Mouse (Mus musculus) lung, postnatal 0 days (tissue): ENCODE data around the gene Taf1. TPM values are rescaled to one million over a fixed set of nuclear protein-coding genes. Genes with fewer than 3 reads are reported as not detected.
"Not testable (repeated sequence)": the region's sequence is repeated elsewhere in the genome, so short reads cannot be mapped to it uniquely, and the experiment has no call there.

ENCODE experiments used
- ATAC-seq: fragments of 200-750 bp; cut with Nextera tagmentation; 2 replicates; pipeline ENCODE4 v1.8.0; 2017; ENCODE audit warnings: moderate library complexity
- DNase-seq: peaks from one replicate; pipeline ENCODE4 v3.0.0-alpha.2; 2016; ENCODE audit warnings: low spot score
- H3K27ac ChIP-seq: fragments of 300-500 bp; sonication (generic); 2 replicates; pipeline ENCODE4 v1.5.1; 2014; ENCODE audit warnings: antibody characterized with exemption, mild to moderate bottlenecking, low read length, mixed read lengths
- H3K27me3 ChIP-seq: fragments of 300-500 bp; sonication (generic); replicated peaks from 2 replicates; pipeline ENCODE4 v1.6.1; 2014; ENCODE audit warnings: low read length, mixed read lengths; ENCODE audit not compliant: insufficient read depth
- H3K36me3 ChIP-seq: fragments of 300-500 bp; sonication (generic); 2 replicates; pipeline ENCODE4 v1.6.1; 2014; ENCODE audit warnings: low read length, mixed read lengths; ENCODE audit not compliant: insufficient read depth
- H3K4me1 ChIP-seq: fragments of 300-500 bp; sonication (generic); 2 replicates; pipeline ENCODE4 v1.6.1; 2014; ENCODE audit warnings: antibody characterized with exemption, low read depth, low read length, mixed read lengths; ENCODE audit not compliant: insufficient read depth
- H3K4me2 ChIP-seq: fragments of 300-500 bp; sonication (generic); replicated peaks from 2 replicates; pipeline ENCODE4 v1.6.1; 2014; ENCODE audit warnings: low read depth, mild to moderate bottlenecking, low read length, moderate library complexity, mixed read lengths
- H3K4me3 ChIP-seq: fragments of 300-500 bp; sonication (generic); 2 replicates; pipeline ENCODE4 v1.5.1; 2014; ENCODE audit warnings: low read depth, low read length
- H3K9ac ChIP-seq: fragments of 300-500 bp; sonication (generic); replicated peaks from 2 replicates; pipeline ENCODE4 v1.6.1; 2014; ENCODE audit warnings: low read depth, mild to moderate bottlenecking
- H3K9me3 ChIP-seq: fragments of 300-500 bp; sonication (generic); 2 replicates; pipeline ENCODE4 v1.6.1; 2016; ENCODE audit warnings: low read length, mixed read lengths
- CTCF ChIP-seq: IDR thresholded peaks from 2 replicates; pipeline ENCODE4 v1.5.1; 2016; ENCODE audit warnings: antibody characterized with exemption, mild to moderate bottlenecking
- EP300 ChIP-seq: IDR thresholded peaks from 2 replicates; pipeline ENCODE4 v1.6.1; 2016; ENCODE audit warnings: antibody characterized with exemption, mild to moderate bottlenecking, control low read depth
- WGBS: fragments of 180-500 bp; shearing (Covaris S2); extraction: QIAGEN DNeasy Blood & Tissue Kit; methylation state at CpG from one replicate; pipeline ENCODE4 v1.1.7; 2014; 5-methylcytosine and 5-hydroxymethylcytosine counted together
- polyA plus RNA-seq: library from polyadenylated mRNA; unstranded; fragments of >200 nt; fragmentation: Nextera tagmentation; extraction: Ambion mirVana; gene quantifications from 2 replicates; pipeline ENCODE4 v1.2.1, GENCODE M21; 2015

Taf1 gene
- polyA plus RNA-seq = 4.0 and 5.6 TPM in 2 replicates

DNA sequence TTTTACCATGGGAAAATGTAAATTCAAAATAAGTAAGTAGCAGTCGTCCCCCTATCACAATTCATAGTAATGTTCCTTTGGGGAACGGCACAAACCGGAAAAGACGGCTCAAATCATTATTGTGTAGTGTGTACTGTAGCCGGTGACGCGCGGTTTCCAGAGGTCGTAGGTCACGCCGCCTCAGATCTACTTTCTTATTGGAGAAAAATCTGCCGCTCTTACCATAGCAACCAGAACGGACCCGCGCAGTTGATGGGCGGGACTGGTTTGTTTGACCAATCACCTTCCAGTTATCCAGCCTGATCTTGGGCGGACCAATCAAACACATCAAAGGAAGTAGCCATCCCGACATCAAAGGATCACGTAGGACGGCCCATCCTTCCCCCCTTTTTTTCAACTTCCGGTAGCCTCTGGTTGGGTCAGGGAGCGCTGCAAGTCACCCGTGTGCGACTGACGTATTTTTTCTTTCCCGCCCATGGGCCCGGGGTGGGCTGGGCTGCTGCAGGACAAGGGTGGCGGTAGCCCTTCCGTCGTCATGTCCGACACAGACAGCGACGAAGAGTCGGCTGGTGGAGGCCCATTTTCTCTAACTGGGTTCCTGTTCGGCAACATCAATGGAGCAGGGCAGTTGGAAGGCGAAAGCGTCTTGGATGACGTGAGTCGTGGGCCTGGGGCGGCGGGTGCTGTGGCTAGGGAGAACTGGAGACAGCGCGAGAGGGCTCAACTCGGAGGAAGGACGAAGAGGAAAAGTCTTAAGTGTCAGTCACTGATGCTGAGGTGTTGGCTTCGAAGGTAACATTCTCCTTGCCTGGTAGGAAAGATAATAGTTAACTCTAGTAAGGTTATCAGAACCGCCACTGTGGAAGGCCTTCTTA, at the start of gene Taf1:
Gene Taf1, plus strand, starts transcription at position 388 of the 875 bp plus-strand sequence.
- Histone ChIP-seq H3K4me2 (peak within 1 kb of the TSS; percentile 56), H3K9ac (peak within 1 kb of the TSS; percentile 54), H3K4me3 (peak within 1 kb of the TSS; percentile 52), H3K9me3 (no peaks in the 10 kb centered on the region), H3K4me1 (no peaks in the 10 kb centered on the region), H3K27me3 (no peaks in the 10 kb centered on the region), H3K27ac (peak within 1 kb of the TSS; percentile 61), H3K36me3 (no peaks in the 10 kb centered on the region)
- ATAC-seq (peak; percentile 98), DNase-seq (peak; percentile 96)
- no peak for TF ChIP-seq EP300
- no peak for TF ChIP-seq CTCF
- WGBS = 15% methylated on average over 47 of the region's 47 CpGs

DNA sequence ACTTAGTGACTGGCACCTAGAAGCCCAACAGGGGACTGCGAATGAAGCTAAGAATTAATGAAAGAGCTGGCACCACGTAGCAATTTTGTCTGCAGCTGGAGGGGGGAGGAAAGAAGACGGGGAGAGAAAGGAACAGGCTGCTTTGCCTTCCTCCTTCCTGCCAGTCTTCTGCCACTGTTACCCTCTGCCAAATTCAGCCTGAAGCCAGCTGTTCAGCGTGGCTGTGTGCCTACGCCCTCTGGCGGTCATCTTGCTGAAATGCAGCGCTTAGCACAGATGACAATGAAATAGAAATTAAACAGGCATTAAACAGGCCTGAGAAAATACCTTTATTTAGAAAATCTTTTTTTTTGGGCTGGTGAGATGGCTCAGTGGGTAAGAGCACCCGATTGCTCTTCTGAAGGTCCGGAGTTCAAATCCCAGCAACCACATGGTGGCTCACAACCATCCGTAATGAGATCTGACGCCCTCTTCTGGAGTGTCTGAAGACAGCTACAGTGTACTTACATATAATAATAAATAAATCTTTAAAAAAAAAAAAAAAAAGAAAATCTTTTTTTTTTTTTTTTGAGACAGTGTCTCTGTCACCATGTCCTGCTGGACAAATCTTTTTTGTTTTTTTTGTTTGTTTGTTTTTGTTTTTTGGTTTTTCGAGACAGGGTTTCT, 45.9 kb upstream of the Taf1 start:
- not testable (repeated sequence) for H3K27ac ChIP-seq, H3K27me3 ChIP-seq, H3K9ac ChIP-seq, H3K4me3 ChIP-seq, H3K36me3 ChIP-seq, H3K4me1 ChIP-seq, H3K4me2 ChIP-seq, H3K9me3 ChIP-seq
- ATAC-seq = peak; percentile 43; the same call in 1 of the 2 replicates
- 23% methylated on average over 10 of the region's 12 CpGs for WGBS
- peak; percentile 71 for DNase-seq
- TF ChIP-seq CTCF = peak; percentile 85

DNA sequence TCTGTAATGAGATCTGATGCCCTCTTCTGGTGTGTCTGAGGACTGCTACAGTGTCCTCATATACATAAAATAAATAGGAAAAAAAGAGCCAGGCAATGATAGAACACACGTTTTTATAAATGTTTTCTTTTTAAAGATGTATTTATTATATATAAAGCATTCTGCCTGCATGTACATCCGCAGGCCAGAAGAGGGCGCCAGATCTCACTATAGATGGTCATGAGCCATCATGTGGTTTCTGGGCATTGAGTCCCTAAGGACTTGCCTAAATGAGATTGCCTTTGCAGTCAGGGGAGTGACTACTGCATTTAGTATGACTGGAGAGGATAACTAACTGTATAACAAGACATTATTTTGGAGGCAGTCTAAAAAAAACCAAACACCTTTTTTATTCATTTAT, 27.9 kb upstream of the Taf1 start:
- no peak overlapping the region for H3K4me3 ChIP-seq
- TF ChIP-seq EP300 (no peak), CTCF (peak; percentile 63)
- no peak overlapping the region for H3K9ac ChIP-seq
- no peak for ATAC-seq
- H3K9me3 ChIP-seq = no peaks in the 10 kb centered on the region
- no peaks in the 10 kb centered on the region for H3K4me1 ChIP-seq
- peak; percentile 30 for DNase-seq
- no peak overlapping the region for H3K27ac ChIP-seq
- 9% methylated on average over 3 of the region's 3 CpGs for WGBS
- H3K27me3 ChIP-seq = no peaks in the 10 kb centered on the region
- no peak overlapping the region for H3K4me2 ChIP-seq
- H3K36me3 ChIP-seq = no peaks in the 10 kb centered on the region

DNA sequence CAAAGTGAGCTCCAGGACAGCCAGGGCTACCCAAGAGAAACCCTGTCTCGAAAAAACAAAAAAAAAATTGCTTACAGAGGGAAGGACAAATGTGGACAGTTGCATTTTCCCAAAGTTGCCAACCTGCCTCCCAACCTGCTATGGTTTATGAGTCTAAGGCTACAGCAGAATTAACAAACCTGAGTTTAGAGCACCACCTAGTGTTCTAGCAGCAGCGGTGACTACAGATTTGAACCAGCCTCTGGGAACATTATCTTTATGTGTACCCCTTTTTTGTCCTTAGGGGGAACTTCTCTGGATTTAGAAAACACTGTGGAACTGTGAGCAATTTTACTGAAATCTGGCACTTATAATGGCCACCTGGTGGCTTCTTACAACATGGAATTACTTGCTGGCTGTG, 16.8 kb upstream of the Taf1 start:
- H3K27me3 ChIP-seq = no peaks in the 10 kb centered on the region
- no peaks in the 10 kb centered on the region for H3K4me1 ChIP-seq
- no peak for ATAC-seq
- no peaks in the 10 kb centered on the region for H3K36me3 ChIP-seq
- no peak overlapping the region for H3K4me2 ChIP-seq
- TF ChIP-seq CTCF = peak; percentile 56
- TF ChIP-seq EP300 = no peak
- peak; percentile 24 for DNase-seq
- no peaks in the 10 kb centered on the region for H3K9me3 ChIP-seq
- no peak overlapping the region for H3K27ac ChIP-seq
- no peak overlapping the region for H3K9ac ChIP-seq
- no peak overlapping the region for H3K4me3 ChIP-seq
- 0% methylated on average over 2 of the region's 2 CpGs for WGBS

DNA sequence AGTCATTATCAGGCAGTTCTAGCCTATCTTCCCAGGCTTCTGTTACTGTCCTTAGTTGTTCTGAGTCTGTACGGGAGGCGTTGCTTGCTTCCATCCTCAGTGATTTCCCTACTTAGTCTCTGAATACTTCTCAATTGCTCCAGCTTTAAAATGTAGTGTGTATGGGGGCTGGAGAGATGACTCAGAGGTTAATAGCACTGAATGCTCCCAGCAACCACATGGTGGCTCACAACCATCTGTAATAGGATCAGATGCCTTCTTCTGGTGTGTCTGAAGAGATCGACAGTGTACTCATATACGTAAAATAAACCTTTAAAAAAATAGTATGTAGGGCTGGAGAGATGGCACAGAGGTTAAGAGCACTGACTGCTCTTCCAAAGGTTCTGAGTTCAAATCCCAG, 14.5 kb upstream of the Taf1 start:
- no peaks in the 10 kb centered on the region for H3K4me1 ChIP-seq
- no peaks in the 10 kb centered on the region for H3K9me3 ChIP-seq
- H3K9ac ChIP-seq = no peak overlapping the region
- no peak overlapping the region for H3K4me2 ChIP-seq
- DNase-seq (no peak), ATAC-seq (no peak)
- no peaks in the 10 kb centered on the region for H3K36me3 ChIP-seq
- no peak overlapping the region for H3K4me3 ChIP-seq
- TF ChIP-seq CTCF = no peak
- TF ChIP-seq EP300 = no peak
- 90% methylated on average over 4 of the region's 4 CpGs for WGBS
- no peaks in the 10 kb centered on the region for H3K27me3 ChIP-seq
- no peak overlapping the region for H3K27ac ChIP-seq

DNA sequence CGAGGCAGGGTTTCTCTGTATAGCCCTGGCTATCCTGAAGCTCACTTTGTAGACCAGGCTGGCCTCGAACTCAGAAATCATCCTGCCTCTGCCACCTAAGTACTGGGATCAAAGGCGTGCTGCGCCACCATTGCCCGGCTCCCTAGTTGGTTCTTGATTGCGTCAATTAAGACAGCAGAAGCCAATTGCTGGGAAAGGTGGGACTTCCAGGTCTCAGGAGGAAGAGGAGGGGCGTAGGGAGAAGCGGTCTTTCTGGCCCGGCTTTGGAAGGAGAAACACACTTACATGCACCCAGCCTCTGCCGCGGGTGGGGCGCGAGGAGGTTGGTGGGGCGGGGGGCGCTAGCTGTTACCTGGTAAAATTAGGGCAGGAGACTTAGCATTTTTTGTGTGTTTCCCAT, 10.5 kb upstream of the Taf1 start:
- Histone ChIP-seq H3K9ac (no peak overlapping the region), H3K9me3 (no peaks in the 10 kb centered on the region), H3K27me3 (no peaks in the 10 kb centered on the region), H3K4me3 (no peak overlapping the region), H3K36me3 (no peaks in the 10 kb centered on the region), H3K27ac (no peak overlapping the region), H3K4me2 (no peak overlapping the region), H3K4me1 (no peaks in the 10 kb centered on the region)
- WGBS = 86% methylated on average over 15 of the region's 15 CpGs
- DNase-seq (no peak), ATAC-seq (no peak)
- no peak for TF ChIP-seq EP300
- no peak for TF ChIP-seq CTCF
